Mouse (Mus musculus) CD4-positive naive resting alpha-beta T cell, adult 76 days (primary cell): Measurements from ENCODE around the gene Atg4c. TPM values are rescaled to one million over a fixed set of nuclear protein-coding genes. Genes with fewer than 3 reads are reported as not detected.

Experiments used
- total RNA-seq: library from RNA; stranded (reverse); gene quantifications from one replicate; pipeline ENCODE4 v1.2.4, GENCODE M21; 2023

Gene Atg4c
- total RNA-seq = 0.85 TPM

GRCm38 (mm10) chr4:99193810-99194582 lies at the start of gene Atg4c:
Atg4c (plus strand) TSS chr4:99193934.

Other genes with a start within 250 kb of the Atg4c start
- gene Angptl3, start 163.0 kb upstream of the Atg4c start, total RNA-seq = not detected
- gene Dock7, start 73.0 kb upstream of the Atg4c start, total RNA-seq = 1.1 TPM
- not detected for gene Gm12689, start 102.0 kb downstream of the Atg4c start, total RNA-seq